Comparison of ENCODE assay signal across 20 mouse cellular contexts in genomic region chrX:17165638-17166037, GRCm38 (mm10).
DNase-seq lines count a peak whose midpoint lies in the region; ATAC-seq and TF ChIP-seq lines count a peak whose summit lies in the region.
"Had no signal": no experiment of that assay in that cellular context is flagged by ENCODE, and none has a peak within 500 bp of the region (broad histone marks: within the 10 kb centered on the region; RNA-seq: fewer than 3 reads in every experiment).

No protein-coding gene starts in this region.

- no peak overlapping the region for H3K9ac ChIP-seq in ES-Bruce4 (ENCODE audit: low read depth, poor library complexity, severe bottlenecking)
- H3K9ac ChIP-seq: heart, embryonic 13.5 days; hindbrain, embryonic 15.5 days; liver, embryonic 13.5 days; neural tube, embryonic 15.5 days had no signal

- H3K27me3 ChIP-seq in ES-Bruce4 (ENCODE audit: control insufficient read depth, insufficient read depth, low read length, poor library complexity, severe bottlenecking): no peaks in the 10 kb centered on the region
- H3K27me3 ChIP-seq: heart, embryonic 13.5 days; hindbrain, embryonic 15.5 days; liver, embryonic 13.5 days; neural tube, embryonic 15.5 days had no signal

- TF ChIP-seq EP300 in ES-Bruce4 (IDR thresholded peaks at IDR 0.05; ENCODE audit: insufficient read depth, low read depth, low read length): no peak

- no peaks in the 10 kb centered on the region for H3K36me3 ChIP-seq in ES-Bruce4 (ENCODE audit: control insufficient read depth, insufficient read depth, low read length, poor library complexity, severe bottlenecking)
- H3K36me3 ChIP-seq: heart, embryonic 13.5 days; hindbrain, embryonic 15.5 days; liver, embryonic 13.5 days; neural tube, embryonic 15.5 days had no signal

- 46% methylated on average over 1 of the region's 1 CpGs for WGBS in lung, adult 2 months

- TF ChIP-seq CTCF in lung, adult 2 months (IDR thresholded peaks at IDR 0.05; ENCODE audit: insufficient read depth, low read length): 0 out of 2 replicates have a peak, but pooled peaks have one; percentile 8
- peak; percentile 29 for TF ChIP-seq CTCF in ES-Bruce4 (IDR thresholded peaks at IDR 0.05; ENCODE audit: low read depth, low read length)

- H3K27ac ChIP-seq in ES-Bruce4 (ENCODE audit: insufficient read depth, low read length): no peak overlapping the region
- H3K27ac ChIP-seq: heart, embryonic 13.5 days; hindbrain, embryonic 15.5 days; liver, embryonic 13.5 days; macrophage; neural tube, embryonic 15.5 days had no signal

- H3K9me3 ChIP-seq in ES-Bruce4 (replicated peaks; ENCODE audit: control insufficient read depth, insufficient read depth, low read length, poor library complexity, severe bottlenecking): no peaks in the 10 kb centered on the region
- H3K9me3 ChIP-seq: heart, embryonic 13.5 days; hindbrain, embryonic 15.5 days; liver, embryonic 13.5 days; neural tube, embryonic 15.5 days had no signal

- H3K4me3 ChIP-seq in lung, adult 2 months (replicated peaks; ENCODE audit: extremely low read depth, low read depth, low read length): no peak overlapping the region
- no peak overlapping the region for H3K4me3 ChIP-seq in ES-Bruce4 (ENCODE audit: low read depth, low read length)
- H3K4me3 ChIP-seq: heart, embryonic 13.5 days; hindbrain, embryonic 15.5 days; liver, embryonic 13.5 days; neural tube, embryonic 15.5 days had no signal

- no peaks in the 10 kb centered on the region for H3K4me1 ChIP-seq in lung, adult 2 months (ENCODE audit: control insufficient read depth, insufficient read depth, low read length)
- H3K4me1 ChIP-seq in ES-Bruce4 (ENCODE audit: control insufficient read depth, insufficient read depth, low read length): no peaks in the 10 kb centered on the region
- H3K4me1 ChIP-seq: heart, embryonic 13.5 days; hindbrain, embryonic 15.5 days; liver, embryonic 13.5 days; neural tube, embryonic 15.5 days had no signal

- DNase-seq in CD4-positive, CD25-positive, alpha-beta regulatory T cell, adult 2 months (ENCODE audit: low read depth, low spot score): peak; percentile 5
- DNase-seq in lung, adult 2 months: no peak
- DNase-seq in lung, adult 18-20 months: no peak
- peak; percentile 1 for DNase-seq in c-Kit-negative CD71-positive TER-119-positive erythroid progenitor cells, embryonic 14.5 days (ENCODE audit: low read depth, low spot score)
- no peak for DNase-seq in gastrocnemius, postnatal 36 days
- no peak for DNase-seq in frontal cortex, postnatal 25 days (ENCODE audit: low spot score in 2 of 2)
- DNase-seq: adrenal gland, adult 2 months; cerebellum, adult 11 months; cerebellum, postnatal 14 days; heart, postnatal 36 days; kidney, adult 8-10 months; kidney, postnatal 4 days; liver, embryonic 13.5 days; right cerebral cortex, postnatal 4 days had no signal

- no peak for TF ChIP-seq POLR2A in lung, adult 2 months (IDR thresholded peaks at IDR 0.05; ENCODE audit: borderline replicate concordance, extremely low read depth, low read depth, low read length)
- no peak for TF ChIP-seq POLR2A in ES-Bruce4 (IDR thresholded peaks at IDR 0.05; ENCODE audit: insufficient read depth, low read length)

- intact Hi-C loops in gastrocnemius, postnatal 36 days (cut with DNase I): no loop called here

- no peak for ATAC-seq in CD4-positive, CD25-positive, alpha-beta regulatory T cell, adult 4 months

Comparison
In these comparisons a context has a peak if more than half of its experiments do, and no peak if none do; other contexts are left out.
1. DNase-seq: peak in CD4-positive, CD25-positive, alpha-beta regulatory T cell, adult 2 months (single experiment) and c-Kit-negative CD71-positive TER-119-positive erythroid progenitor cells, embryonic 14.5 days (single experiment); none in lung, adult 2 months (single experiment), lung, adult 18-20 months (0 of 2), gastrocnemius, postnatal 36 days (0 of 2) and frontal cortex, postnatal 25 days (0 of 2).